Mouse (Mus musculus) liver, embryonic 11.5 days (tissue): ENCODE measurements around the gene 6030452D12Rik. TPM values are rescaled to one million over a fixed set of nuclear protein-coding genes. Genes with fewer than 3 reads are reported as not detected.

ENCODE experiments used
- polyA plus RNA-seq: library from polyadenylated mRNA; unstranded; fragments of >200 nt; fragmentation: Nextera tagmentation; extraction: Ambion mirVana; gene quantifications from 2 replicates; pipeline ENCODE4 v1.2.1, GENCODE M21; 2014

Gene 6030452D12Rik
- polyA plus RNA-seq, 1 experiment from 2014 or later, result not detected

Other genes starting within 250 kb of the 6030452D12Rik start
- gene Smpd3, start 162.5 kb upstream of the 6030452D12Rik start, polyA plus RNA-seq, result 1.3 and 2.2 TPM in 2 replicates
- 7.9 and 9.2 TPM in 2 replicates for gene Zfp90, start 85.2 kb upstream of the 6030452D12Rik start, polyA plus RNA-seq
- 12.5 and 13.2 TPM in 2 replicates for gene Cdh3, start 10.4 kb downstream of the 6030452D12Rik start, polyA plus RNA-seq
- 11.9 and 15.4 TPM in 2 replicates for gene Gm10073, start 72.9 kb downstream of the 6030452D12Rik start, polyA plus RNA-seq
- gene Cdh1, start 102.8 kb downstream of the 6030452D12Rik start, polyA plus RNA-seq, result 11.0 and 11.8 TPM in 2 replicates
- 8.8 and 9.6 TPM in 2 replicates for gene Tango6, start 182.5 kb downstream of the 6030452D12Rik start, polyA plus RNA-seq